Mouse (Mus musculus) adrenal gland, postnatal 10 days (tissue): ENCODE results near the gene Gm9573. TPM values are rescaled to one million over a fixed set of nuclear protein-coding genes. Genes with fewer than 3 reads are reported as not detected.

Source experiments
- DNase-seq: peaks from one replicate; pipeline ENCODE4 v3.0.0; 2021; ENCODE audit warnings: mixed read lengths
- long read RNA-seq, 2 experiments: library from polyadenylated mRNA; stranded (forward); transcript quantifications; one replicate each; pipeline ENCODE4 v2.0.0; 2021
- total RNA-seq, 2 experiments: library from RNA; stranded (reverse); gene quantifications; 2 replicates each; pipeline ENCODE4 v1.2.3; 2021

The Gm9573 gene
- not detected for total RNA-seq
- long read RNA-seq, experiment 1 = 0 reads
- long read RNA-seq, experiment 2 = 0 reads

- DNase-seq = no peak
Observed at GRCm38 (mm10) chr17:35626537-35626936, at the start of gene Gm9573. TSS of gene Gm9573 (minus strand) at chr17:35626637.

- DNase-seq = peak; percentile 88
Observed at GRCm38 (mm10) chr17:35673416-35674035, 47.1 kb upstream of the Gm9573 start, which contains the start of gene Gtf2h4. TSS of gene Gtf2h4 (minus strand) at chr17:35673739.

GRCm38 (mm10) chr17:35672527-35672926 is 46.1 kb upstream of the Gm9573 start:
- DNase-seq = no peak

GRCm38 (mm10) chr17:35671846-35672245 is 45.4 kb upstream of the Gm9573 start:
- DNase-seq = no peak

- DNase-seq = no peak
Observed at GRCm38 (mm10) chr17:35669731-35670130, 43.3 kb upstream of the Gm9573 start.

- DNase-seq = peak; percentile 98
Observed at GRCm38 (mm10) chr17:35667334-35668065, 41.1 kb upstream of the Gm9573 start, which contains the start of gene Vars2. TSS of gene Vars2 (minus strand) at chr17:35667592.

- peak; percentile 43 for DNase-seq
Observed at GRCm38 (mm10) chr17:35666851-35667256, 40.4 kb upstream of the Gm9573 start.

- DNase-seq = peak; percentile 29
Observed at GRCm38 (mm10) chr17:35665957-35666515, 39.6 kb upstream of the Gm9573 start.

- DNase-seq = no peak
Observed at GRCm38 (mm10) chr17:35653086-35653485, 26.6 kb upstream of the Gm9573 start.

GRCm38 (mm10) chr17:35649429-35649828 is 23.0 kb upstream of the Gm9573 start:
- DNase-seq = no peak

GRCm38 (mm10) chr17:35643609-35644236 is 17.3 kb upstream of the Gm9573 start, which contains the start of gene Mucl3:
TSS of gene Mucl3 (minus strand) at chr17:35643695.
- DNase-seq = no peak

GRCm38 (mm10) chr17:35639352-35639751 is 12.9 kb upstream of the Gm9573 start:
- DNase-seq = no peak

GRCm38 (mm10) chr17:35638475-35639190 is 12.2 kb upstream of the Gm9573 start:
- peak; percentile 74 for DNase-seq

GRCm38 (mm10) chr17:35636363-35636762 is 9.9 kb upstream of the Gm9573 start:
- DNase-seq = peak; percentile 42

- peak; percentile 80 for DNase-seq
Observed at GRCm38 (mm10) chr17:35635699-35636111, 9.3 kb upstream of the Gm9573 start.

GRCm38 (mm10) chr17:35635202-35635601 is 8.8 kb upstream of the Gm9573 start:
- DNase-seq = no peak

GRCm38 (mm10) chr17:35633992-35634391 is 7.6 kb upstream of the Gm9573 start:
- peak; percentile 17 for DNase-seq

- no peak for DNase-seq
Observed at GRCm38 (mm10) chr17:35617127-35617526, 9.3 kb downstream of the Gm9573 start.

- DNase-seq = no peak
Observed at GRCm38 (mm10) chr17:35601736-35602354, 24.6 kb downstream of the Gm9573 start.

- DNase-seq = no peak
Observed at GRCm38 (mm10) chr17:35601249-35601648, 25.2 kb downstream of the Gm9573 start, which contains the start of gene Sfta2. TSS of gene Sfta2 (plus strand) at chr17:35601549.

- DNase-seq = no peak
Observed at GRCm38 (mm10) chr17:35597399-35597798, 29.0 kb downstream of the Gm9573 start.
